Mouse (Mus musculus) liver, embryonic 14.5 days (tissue): ENCODE measurements at regions not wholly inside any gene's neighbourhood (a gene's known extent, or its start where the extent isn't known, plus 50 kb on each side); places are given as distances from the start of the nearest gene placed in this dataset.

ENCODE experiments used
- CTCF ChIP-seq: IDR thresholded peaks from 2 replicates; pipeline ENCODE4 v1.5.1; 2016; ENCODE audit warnings: antibody characterized with exemption, low read depth, control low read depth
- EP300 ChIP-seq: IDR thresholded peaks from 2 replicates; pipeline ENCODE4 v1.6.1; 2016; ENCODE audit warnings: antibody characterized with exemption, low read depth

GRCm38 (mm10) chr13:38793456-38793855 lies 134.6 kb upstream of the Eef1e1 start:
- no peak for TF ChIP-seq CTCF
- no peak for TF ChIP-seq EP300
